Mouse (Mus musculus) cortical plate, adult 2 months (tissue): ENCODE measurements around the gene Cradd.

Source experiments
- CTCF ChIP-seq: fragments of 200-500 bp; IDR thresholded peaks from 2 replicates; pipeline ENCODE4 v1.5.1; 2011; ENCODE audit warnings: mild to moderate bottlenecking, control low read depth, low read length; ENCODE audit not compliant: insufficient read depth; ENCODE audit errors: extremely low read depth
- POLR2A ChIP-seq: fragments of 200-500 bp; IDR thresholded peaks from 2 replicates; pipeline ENCODE4 v1.6.1; 2011; ENCODE audit warnings: mild to moderate bottlenecking, low read length, control low read depth; ENCODE audit not compliant: insufficient read depth; ENCODE audit errors: extremely low read depth

GRCm38 (mm10) chr10:95254453-95255001 lies 69.4 kb downstream of the Cradd start:
- no peak for TF ChIP-seq POLR2A
- TF ChIP-seq CTCF, result no peak
